Mouse (Mus musculus) lung, adult 2 months (tissue): ENCODE data around the gene Nxpe4.

Source experiments
- CTCF ChIP-seq: fragments of 200-500 bp; IDR thresholded peaks from 2 replicates; pipeline ENCODE4 v1.5.1; 2011; ENCODE audit warnings: mild to moderate bottlenecking, low read length, control low read depth; ENCODE audit not compliant: insufficient read depth
- POLR2A ChIP-seq: fragments of 200-500 bp; IDR thresholded peaks from 2 replicates; pipeline ENCODE4 v1.6.1; 2011; ENCODE audit warnings: low read depth, mild to moderate bottlenecking, control low read depth, low read length, borderline replicate concordance; ENCODE audit errors: extremely low read depth

- no peak for TF ChIP-seq CTCF
- TF ChIP-seq POLR2A, result no peak
These were observed 283.0 kb downstream of the Nxpe4 start for GRCm38 (mm10) chr9:48444821-48445220.
